Mouse (Mus musculus): Measurements from ENCODE around the gene Crebbp. TPM values are rescaled to one million over a fixed set of nuclear protein-coding genes. Genes with fewer than 3 reads are reported as not detected.
"Not testable (repeated sequence)": the region's sequence is repeated elsewhere in the genome, so short reads cannot be mapped to it uniquely, and the experiment has no call there.

Crebbp gene
- 14.0 and 42.0 TPM in 2 replicates for polyA plus RNA-seq (2012; rRNA removed)

GRCm38 (mm10) chr16:4213799-4214551 is at the start of gene Crebbp:
Crebbp (minus strand) TSS chr16:4213997.
- no peak for TF ChIP-seq CTCF (IDR thresholded peaks at IDR 0.05; ENCODE audit: borderline replicate concordance, extremely low read depth, insufficient read depth, insufficient read length)
- TF ChIP-seq POLR2A (IDR thresholded peaks at IDR 0.05; ENCODE audit: borderline replicate concordance, extremely low read depth, insufficient read depth, insufficient read length, poor library complexity, severe bottlenecking), result peak; percentile 86
- peak; percentile 97 for DNase-seq (ENCODE audit: low read depth)

GRCm38 (mm10) chr16:4263486-4263885 is 49.7 kb upstream of the Crebbp start:
- DNase-seq (ENCODE audit: low read depth), result no peak
- TF ChIP-seq CTCF (IDR thresholded peaks at IDR 0.05; ENCODE audit: borderline replicate concordance, extremely low read depth, insufficient read depth, insufficient read length) (no peak), POLR2A (IDR thresholded peaks at IDR 0.05; ENCODE audit: borderline replicate concordance, extremely low read depth, insufficient read depth, insufficient read length, poor library complexity, severe bottlenecking) (no peak)

- TF ChIP-seq CTCF (IDR thresholded peaks at IDR 0.05; ENCODE audit: borderline replicate concordance, extremely low read depth, insufficient read depth, insufficient read length), result no peak
- no peak for TF ChIP-seq POLR2A (IDR thresholded peaks at IDR 0.05; ENCODE audit: borderline replicate concordance, extremely low read depth, insufficient read depth, insufficient read length, poor library complexity, severe bottlenecking)
Measured at GRCm38 (mm10) chr16:4257546-4257945, 43.7 kb upstream of the Crebbp start.

GRCm38 (mm10) chr16:4248791-4249190 is 35.0 kb upstream of the Crebbp start:
- no peak for DNase-seq (ENCODE audit: low read depth)
- TF ChIP-seq POLR2A (IDR thresholded peaks at IDR 0.05; ENCODE audit: borderline replicate concordance, extremely low read depth, insufficient read depth, insufficient read length, poor library complexity, severe bottlenecking) (no peak), CTCF (IDR thresholded peaks at IDR 0.05; ENCODE audit: borderline replicate concordance, extremely low read depth, insufficient read depth, insufficient read length) (no peak)

More at GRCm38 (mm10) chr16:4257546-4257945, 43.7 kb upstream of the Crebbp start:
- DNase-seq (ENCODE audit: low read depth), result no peak

- not testable (repeated sequence) for DNase-seq (ENCODE audit: low read depth)
Measured at GRCm38 (mm10) chr16:4245241-4245640, 31.4 kb upstream of the Crebbp start.

GRCm38 (mm10) chr16:4236131-4236530 is 22.3 kb upstream of the Crebbp start:
- no peak for DNase-seq (ENCODE audit: low read depth)
- no peak for TF ChIP-seq POLR2A (IDR thresholded peaks at IDR 0.05; ENCODE audit: borderline replicate concordance, extremely low read depth, insufficient read depth, insufficient read length, poor library complexity, severe bottlenecking)
- TF ChIP-seq CTCF (IDR thresholded peaks at IDR 0.05; ENCODE audit: borderline replicate concordance, extremely low read depth, insufficient read depth, insufficient read length), result no peak

- TF ChIP-seq CTCF (IDR thresholded peaks at IDR 0.05; ENCODE audit: borderline replicate concordance, extremely low read depth, insufficient read depth, insufficient read length) (no peak), POLR2A (IDR thresholded peaks at IDR 0.05; ENCODE audit: borderline replicate concordance, extremely low read depth, insufficient read depth, insufficient read length, poor library complexity, severe bottlenecking) (no peak)
- DNase-seq (ENCODE audit: low read depth), result no peak
Measured at GRCm38 (mm10) chr16:4235587-4235986, 21.8 kb upstream of the Crebbp start.

- no peak for DNase-seq (ENCODE audit: low read depth)
- TF ChIP-seq POLR2A (IDR thresholded peaks at IDR 0.05; ENCODE audit: borderline replicate concordance, extremely low read depth, insufficient read depth, insufficient read length, poor library complexity, severe bottlenecking), result no peak
- TF ChIP-seq CTCF (IDR thresholded peaks at IDR 0.05; ENCODE audit: borderline replicate concordance, extremely low read depth, insufficient read depth, insufficient read length), result no peak
Measured at GRCm38 (mm10) chr16:4225841-4226240, 12.0 kb upstream of the Crebbp start.

- TF ChIP-seq POLR2A (IDR thresholded peaks at IDR 0.05; ENCODE audit: borderline replicate concordance, extremely low read depth, insufficient read depth, insufficient read length, poor library complexity, severe bottlenecking) (no peak), CTCF (IDR thresholded peaks at IDR 0.05; ENCODE audit: borderline replicate concordance, extremely low read depth, insufficient read depth, insufficient read length) (no peak)
- no peak for DNase-seq (ENCODE audit: low read depth)
Measured at GRCm38 (mm10) chr16:4214631-4215240, 939 bp upstream of the Crebbp start.

GRCm38 (mm10) chr16:4212963-4213798 is 616 bp downstream of the Crebbp start:
- TF ChIP-seq CTCF (IDR thresholded peaks at IDR 0.05; ENCODE audit: borderline replicate concordance, extremely low read depth, insufficient read depth, insufficient read length) (no peak), POLR2A (IDR thresholded peaks at IDR 0.05; ENCODE audit: borderline replicate concordance, extremely low read depth, insufficient read depth, insufficient read length, poor library complexity, severe bottlenecking) (no peak)
- peak; percentile 67 for DNase-seq (ENCODE audit: low read depth)

GRCm38 (mm10) chr16:4212167-4212962 is 1.4 kb downstream of the Crebbp start:
- DNase-seq (ENCODE audit: low read depth), result peak; percentile 54
- no peak for TF ChIP-seq POLR2A (IDR thresholded peaks at IDR 0.05; ENCODE audit: borderline replicate concordance, extremely low read depth, insufficient read depth, insufficient read length, poor library complexity, severe bottlenecking)
- no peak for TF ChIP-seq CTCF (IDR thresholded peaks at IDR 0.05; ENCODE audit: borderline replicate concordance, extremely low read depth, insufficient read depth, insufficient read length)
